Mouse (Mus musculus) MEL (cell line): Measurements from ENCODE around the gene Iqcf3. TPM values are rescaled to one million over a fixed set of nuclear protein-coding genes. Genes with fewer than 3 reads are reported as not detected.
"Not testable (repeated sequence)": the region's sequence is repeated elsewhere in the genome, so short reads cannot be mapped to it uniquely, and the experiment has no call there.

Source experiments
- DNase-seq: peaks from one replicate; pipeline ENCODE4 v3.0.0; 2011; ENCODE audit warnings: low read depth, low spot score
- H3K27ac ChIP-seq: 2 replicates; pipeline ENCODE4 v1.5.1; 2012; ENCODE audit warnings: low read depth, mild to moderate bottlenecking, control low read depth, low read length, moderate library complexity; ENCODE audit not compliant: control insufficient read depth
- H3K27me3 ChIP-seq, 2 experiments: fragments of 150-350 bp in 1 of 2; sonication (generic) in 1 of 2; 2 replicates each; pipeline ENCODE4 v1.6.1; 2012; ENCODE audit warnings: low read length in 2 of 2, mild to moderate bottlenecking in 2 of 2, improper control_type of control experiment in 1 of 2, moderate library complexity in 1 of 2; ENCODE audit not compliant: insufficient read depth in 2 of 2, control insufficient read depth in 1 of 2
- H3K36me3 ChIP-seq, 2 experiments: 2 replicates each; pipeline ENCODE4 v1.6.1; 2012 to 2014; ENCODE audit warnings: low read length in 2 of 2, improper control_type of control experiment in 1 of 2, inconsistent platforms in 1 of 2, mild to moderate bottlenecking in 1 of 2; ENCODE audit not compliant: insufficient read depth in 2 of 2, control insufficient read depth in 1 of 2
- H3K4me1 ChIP-seq, 2 experiments: fragments of 150-350 bp in 1 of 2; sonication (generic) in 1 of 2; 2 replicates each; pipeline ENCODE4 v1.6.1; 2012; ENCODE audit warnings: low read length in 2 of 2, improper control_type of control experiment in 1 of 2, mild to moderate bottlenecking in 1 of 2; ENCODE audit not compliant: insufficient read depth in 2 of 2, control insufficient read depth in 1 of 2
- H3K4me3 ChIP-seq, 2 experiments: fragments of 150-350 bp in 1 of 2; sonication (generic) in 1 of 2; 2 replicates each; pipeline ENCODE4 v1.5.1; 2012; ENCODE audit warnings: low read depth in 2 of 2, low read length in 2 of 2, mild to moderate bottlenecking in 2 of 2, moderate library complexity in 2 of 2, control low read depth in 1 of 2, improper control_type of control experiment in 1 of 2; ENCODE audit not compliant: control insufficient read depth in 1 of 2, insufficient read depth in 1 of 2
- H3K79me2 ChIP-seq: 2 replicates; pipeline ENCODE4 v1.6.1; 2012; ENCODE audit warnings: mild to moderate bottlenecking, low read length, moderate library complexity; ENCODE audit not compliant: control insufficient read depth, poor library complexity, insufficient read depth
- H3K9ac ChIP-seq: 2 replicates; pipeline ENCODE4 v1.6.1; 2012; ENCODE audit warnings: low read depth, mild to moderate bottlenecking, control low read depth, low read length, moderate library complexity; ENCODE audit not compliant: control insufficient read depth, poor library complexity, severe bottlenecking
- H3K9me3 ChIP-seq: fragments of 150-350 bp; sonication (generic); replicated peaks from 2 replicates; pipeline ENCODE4 v1.6.1; 2012; ENCODE audit warnings: mild to moderate bottlenecking, low read length, improper control_type of control experiment, moderate library complexity; ENCODE audit not compliant: insufficient read depth
- CHD1 ChIP-seq: IDR thresholded peaks from 2 replicates; pipeline ENCODE4 v1.6.1; 2012; ENCODE audit warnings: low read depth, mild to moderate bottlenecking, inconsistent platforms, low read length, improper control_type of control experiment
- CHD2 ChIP-seq: IDR thresholded peaks from 2 replicates; pipeline ENCODE4 v1.6.1; 2011; ENCODE audit warnings: low read length, improper control_type of control experiment
- CTCF ChIP-seq, 3 experiments: IDR thresholded peaks in 2 of 3; conservative IDR thresholded peaks in 1 of 3; 2 replicates each; pipeline ENCODE4 v1.5.1; 2011 to 2012; ENCODE audit warnings: low read length in 3 of 3, low read depth in 2 of 3, mild to moderate bottlenecking in 2 of 3, improper control_type of control experiment in 1 of 3, inconsistent platforms in 1 of 3, mixed read lengths in 1 of 3, moderate library complexity in 1 of 3; ENCODE audit not compliant: control insufficient read depth in 1 of 3, insufficient read depth in 1 of 3, poor library complexity in 1 of 3, severe bottlenecking in 1 of 3
- E2F4 ChIP-seq: IDR thresholded peaks from 2 replicates; pipeline ENCODE4 v1.6.1; 2011; ENCODE audit warnings: low read depth, low read length, improper control_type of control experiment, borderline replicate concordance
- ETS1 ChIP-seq: IDR thresholded peaks from 2 replicates; pipeline ENCODE4 v1.6.1; 2012; ENCODE audit warnings: low read depth, mild to moderate bottlenecking, inconsistent platforms, low read length, improper control_type of control experiment, moderate library complexity
- GABPA ChIP-seq: IDR thresholded peaks from 2 replicates; pipeline ENCODE4 v1.6.1; 2012; ENCODE audit warnings: low read depth, mild to moderate bottlenecking, inconsistent platforms, low read length, improper control_type of control experiment, moderate library complexity
- GATA1 ChIP-seq: IDR thresholded peaks from 2 replicates; pipeline ENCODE4 v1.6.1; 2011; ENCODE audit warnings: low read depth, low read length, improper control_type of control experiment
- JUND ChIP-seq: IDR thresholded peaks from 2 replicates; pipeline ENCODE4 v1.6.1; 2011; ENCODE audit warnings: low read depth, mild to moderate bottlenecking, improper control_type of control experiment, low read length
- KAT2A ChIP-seq: conservative IDR thresholded peaks from 2 replicates; pipeline ENCODE4 v1.6.1; 2012; ENCODE audit warnings: low read depth, low read length, improper control_type of control experiment, inconsistent platforms
- MAZ ChIP-seq: IDR thresholded peaks from 2 replicates; pipeline ENCODE4 v1.6.1; 2012; ENCODE audit warnings: low read depth, mild to moderate bottlenecking, inconsistent platforms, low read length, improper control_type of control experiment
- MXI1 ChIP-seq: IDR thresholded peaks from 2 replicates; pipeline ENCODE4 v1.6.1; 2011; ENCODE audit warnings: mild to moderate bottlenecking, low read depth, low read length, improper control_type of control experiment
- MYB ChIP-seq: IDR thresholded peaks from 2 replicates; pipeline ENCODE4 v1.6.1; 2011; ENCODE audit warnings: mild to moderate bottlenecking, low read depth, low read length, improper control_type of control experiment
- MYC ChIP-seq: IDR thresholded peaks from 2 replicates; pipeline ENCODE4 v1.6.1; 2011; ENCODE audit warnings: low read depth, mild to moderate bottlenecking, low read length, improper control_type of control experiment, moderate library complexity
- NRF1 ChIP-seq: IDR thresholded peaks from 2 replicates; pipeline ENCODE4 v1.6.1; 2014; ENCODE audit warnings: low read depth, mild to moderate bottlenecking, inconsistent platforms, low read length, improper control_type of control experiment, moderate library complexity; ENCODE audit not compliant: poor library complexity, insufficient read depth, severe bottlenecking
- POLR2A ChIP-seq, 2 experiments: IDR thresholded peaks; 2 replicates each; pipeline ENCODE4 v1.6.1; 2011 to 2012; ENCODE audit warnings: low read length in 2 of 2, mild to moderate bottlenecking in 2 of 2, control low read depth in 1 of 2, improper control_type of control experiment in 1 of 2, low read depth in 1 of 2, moderate library complexity in 1 of 2; ENCODE audit not compliant: control insufficient read depth in 1 of 2, insufficient read depth in 1 of 2, poor library complexity in 1 of 2
- POLR2AphosphoS2 ChIP-seq: IDR thresholded peaks from 2 replicates; pipeline ENCODE4 v1.6.1; 2011; ENCODE audit warnings: low read length, improper control_type of control experiment
- RAD21 ChIP-seq: IDR thresholded peaks from 2 replicates; pipeline ENCODE4 v1.6.1; 2011; ENCODE audit warnings: mild to moderate bottlenecking, low read depth, low read length, improper control_type of control experiment
- RCOR1 ChIP-seq: IDR thresholded peaks from 2 replicates; pipeline ENCODE4 v1.6.1; 2012; ENCODE audit warnings: low read depth, mild to moderate bottlenecking, inconsistent platforms, low read length, improper control_type of control experiment
- SIN3A ChIP-seq: IDR thresholded peaks from 2 replicates; pipeline ENCODE4 v1.6.1; 2012; ENCODE audit warnings: low read length, improper control_type of control experiment, inconsistent platforms
- TBP ChIP-seq: IDR thresholded peaks from 2 replicates; pipeline ENCODE4 v1.8.0; 2011; ENCODE audit warnings: low read depth, low read length, improper control_type of control experiment
- TCF12 ChIP-seq: IDR thresholded peaks from 2 replicates; pipeline ENCODE4 v1.6.1; 2014; ENCODE audit warnings: low read depth, mild to moderate bottlenecking, inconsistent platforms, low read length, improper control_type of control experiment, moderate library complexity
- USF1 ChIP-seq: IDR thresholded peaks from 2 replicates; pipeline ENCODE4 v1.6.1; 2014; ENCODE audit warnings: low read depth, mild to moderate bottlenecking, inconsistent platforms, low read length, improper control_type of control experiment, moderate library complexity
- USF2 ChIP-seq, 2 experiments: IDR thresholded peaks; 2 replicates each; pipeline ENCODE4 v1.6.1; 2011 to 2012; ENCODE audit warnings: improper control_type of control experiment in 2 of 2, low read length in 2 of 2, borderline replicate concordance in 1 of 2, inconsistent platforms in 1 of 2, low read depth in 1 of 2, mild to moderate bottlenecking in 1 of 2; ENCODE audit not compliant: insufficient read depth in 1 of 2
- ZKSCAN1 ChIP-seq: IDR thresholded peaks from 2 replicates; pipeline ENCODE4 v1.6.1; 2012; ENCODE audit warnings: low read depth, mild to moderate bottlenecking, inconsistent platforms, low read length, improper control_type of control experiment, moderate library complexity
- polyA plus RNA-seq, 2 experiments: library from polyadenylated mRNA; stranded (reverse) in 1 of 2; unstranded in 1 of 2; fragments of >175 nt in 1 of 2; fragments of >200 nt in 1 of 2; gene quantifications; 2 replicates each; pipeline versions ENCODE4 v1.2.1 to v1.2.4; 2012; ENCODE audit warnings: low replicate concordance in 2 of 2, low read depth in 1 of 2; ENCODE audit not compliant: insufficient read length in 2 of 2, insufficient read depth in 1 of 2, missing spikeins in 1 of 2
- total RNA-seq: library from RNA; depleted of rRNA; stranded (reverse); fragments of 300-350 nt; gene quantifications from 2 replicates; pipeline ENCODE4 v1.2.3, GENCODE M21; 2012

Gene Iqcf3
- total and polyA plus RNA-seq, 3 experiments, result not detected

GRCm38 (mm10) chr9:106501846-106502245 lies 59.6 kb downstream of the Iqcf3 start:
- no peaks in the 10 kb centered on the region for H3K36me3 ChIP-seq
- DNase-seq, result no peak
- TF ChIP-seq POLR2AphosphoS2, result no peak
- TF ChIP-seq CTCF (IDR thresholded peaks at IDR 0.05 in 2 of 3, conservative IDR thresholded peaks at IDR 0.05 in 1 of 3; ENCODE audit: control insufficient read depth in 1 of 3, insufficient read depth in 1 of 3, low read depth in 2 of 3, low read length in 3 of 3, poor library complexity in 1 of 3, severe bottlenecking in 1 of 3), result no peak
- no peak for TF ChIP-seq ZKSCAN1
- no peak for TF ChIP-seq KAT2A
- no peak for TF ChIP-seq ETS1
- no peak for TF ChIP-seq CHD2
- TF ChIP-seq GATA1, result no peak
- no peak for TF ChIP-seq USF2 (IDR thresholded peaks at IDR 0.05; ENCODE audit: borderline replicate concordance in 1 of 2, insufficient read depth in 1 of 2, low read depth in 1 of 2, low read length in 2 of 2)
- TF ChIP-seq MXI1, result no peak
- no peak for TF ChIP-seq TBP
- TF ChIP-seq NRF1, result no peak
- TF ChIP-seq JUND, result no peak
- TF ChIP-seq GABPA, result no peak
- no peak for TF ChIP-seq E2F4
- no peak for TF ChIP-seq POLR2A (IDR thresholded peaks at IDR 0.05; ENCODE audit: control insufficient read depth in 1 of 2, insufficient read depth in 1 of 2, low read depth in 1 of 2, low read length in 2 of 2, poor library complexity in 1 of 2)
- no peak for TF ChIP-seq CHD1
- no peak for TF ChIP-seq SIN3A
- no peak for TF ChIP-seq MYC
- no peak for TF ChIP-seq USF1
- TF ChIP-seq TCF12, result no peak
- TF ChIP-seq, all 39 proteins: peak for 0
- Histone ChIP-seq H3K4me1 (no peaks in the 10 kb centered on the region), H3K27me3 (no peaks in the 10 kb centered on the region), H3K27ac (no peak overlapping the region), H3K4me3 (no peak overlapping the region), H3K79me2 (no peaks in the 10 kb centered on the region), H3K9me3 (no peaks in the 10 kb centered on the region), H3K9ac (no peak overlapping the region)

- no peaks in the 10 kb centered on the region for H3K27me3 ChIP-seq
- no peaks in the 10 kb centered on the region for H3K4me1 ChIP-seq
- no peak within 1 kb of the TSS for H3K4me3 ChIP-seq
- no peak within 1 kb of the TSS for H3K27ac ChIP-seq
- DNase-seq, result no peak
- H3K9me3 ChIP-seq, result no peaks in the 10 kb centered on the region
- H3K79me2 ChIP-seq, result no peaks in the 10 kb centered on the region
- TF ChIP-seq CHD2 (no peak), RAD21 (no peak), E2F4 (no peak), MYB (no peak), CHD1 (no peak), CTCF (IDR thresholded peaks at IDR 0.05 in 2 of 3, conservative IDR thresholded peaks at IDR 0.05 in 1 of 3; ENCODE audit: control insufficient read depth in 1 of 3, insufficient read depth in 1 of 3, low read depth in 2 of 3, low read length in 3 of 3, poor library complexity in 1 of 3, severe bottlenecking in 1 of 3) (no peak), JUND (no peak), ETS1 (no peak), RCOR1 (no peak), MAZ (no peak)
- TF ChIP-seq, all 39 proteins: peak for 0
- no peaks in the 10 kb centered on the region for H3K36me3 ChIP-seq
- no peak within 1 kb of the TSS for H3K9ac ChIP-seq
Measured at GRCm38 (mm10) chr9:106499667-106500066, 61.8 kb downstream of the Iqcf3 start, which contains the start of gene Iqcf1. Gene Iqcf1, plus strand, starts transcription at chr9:106499967.

- not testable (repeated sequence) for H3K9ac ChIP-seq, H3K9me3 ChIP-seq, H3K27me3 ChIP-seq, H3K79me2 ChIP-seq, DNase-seq, H3K4me1 ChIP-seq, H3K27ac ChIP-seq, H3K4me3 ChIP-seq, H3K36me3 ChIP-seq
Measured at GRCm38 (mm10) chr9:106487602-106488001, 73.8 kb downstream of the Iqcf3 start.
